Mouse (Mus musculus): ENCODE results near the gene Spata13.

GRCm38 (mm10) chr14:60635911-60636607, 2.3 kb downstream of the Spata13 start:
- TF ChIP-seq CTCF (IDR thresholded peaks at IDR 0.05; ENCODE audit: low read depth): no peak
- TF ChIP-seq EP300 (IDR thresholded peaks at IDR 0.05; ENCODE audit: low read depth): no peak

Data from heart, postnatal 0 days (tissue).